Mouse (Mus musculus) stomach, embryonic 15.5 days (tissue): ENCODE data around the gene Dnttip1. TPM values are rescaled to one million over a fixed set of nuclear protein-coding genes. Genes with fewer than 3 reads are reported as not detected.
"Not testable (repeated sequence)": the region's sequence is repeated elsewhere in the genome, so short reads cannot be mapped to it uniquely, and the experiment has no call there.

Experiments used
- ATAC-seq: fragments of 200-750 bp; cut with Nextera tagmentation; 2 replicates; pipeline ENCODE4 v1.8.0; 2017; ENCODE audit warnings: low read depth, moderate number of reproducible peaks, moderate TSS enrichment; ENCODE audit not compliant: insufficient read depth, low FRiP score
- H3K27ac ChIP-seq: fragments of 300-500 bp; sonication (generic); 2 replicates; pipeline ENCODE4 v1.5.1; 2015; ENCODE audit warnings: mild to moderate bottlenecking, inconsistent platforms
- H3K27me3 ChIP-seq: fragments of 300-500 bp; sonication (generic); replicated peaks from 2 replicates; pipeline ENCODE4 v1.6.1; 2015; ENCODE audit warnings: inconsistent platforms
- H3K36me3 ChIP-seq: fragments of 300-500 bp; sonication (generic); 2 replicates; pipeline ENCODE4 v1.6.1; 2015; ENCODE audit warnings: inconsistent platforms
- H3K4me1 ChIP-seq: fragments of 300-500 bp; sonication (generic); 2 replicates; pipeline ENCODE4 v1.6.1; 2015; ENCODE audit warnings: inconsistent platforms
- H3K4me2 ChIP-seq: fragments of 300-500 bp; sonication (generic); 2 replicates; pipeline ENCODE4 v1.6.1; 2015; ENCODE audit warnings: mild to moderate bottlenecking, inconsistent platforms
- H3K4me3 ChIP-seq: fragments of 300-500 bp; sonication (generic); replicated peaks from 2 replicates; pipeline ENCODE4 v1.5.1; 2015; ENCODE audit warnings: inconsistent platforms
- H3K9ac ChIP-seq: fragments of 300-500 bp; sonication (generic); 2 replicates; pipeline ENCODE4 v1.6.1; 2015; ENCODE audit warnings: inconsistent platforms
- H3K9me3 ChIP-seq: fragments of 300-500 bp; sonication (generic); 2 replicates; pipeline ENCODE4 v1.6.1; 2016; ENCODE audit warnings: inconsistent platforms
- WGBS: fragments of 180-500 bp; shearing (Covaris S2); methylation state at CpG from one replicate; pipeline ENCODE4 v1.1.7; 2015; 5-methylcytosine and 5-hydroxymethylcytosine counted together
- polyA plus RNA-seq: library from polyadenylated mRNA; unstranded; fragments of >200 nt; fragmentation: Nextera tagmentation; extraction: Ambion mirVana; gene quantifications from 2 replicates; pipeline ENCODE4 v1.2.1, GENCODE M21; 2015

Gene Dnttip1
- 60.9 and 64.7 TPM in 2 replicates for polyA plus RNA-seq

GRCm38 (mm10) chr2:164745843-164746479 is at the start of gene Dnttip1, which contains the start of gene Wfdc3:
Gene Dnttip1, plus strand, starts transcription at chr2:164745983.
Gene Wfdc3, minus strand, starts transcription at chr2:164745931.
- H3K4me2 ChIP-seq, result peak within 1 kb of the TSS; percentile 92
- H3K27me3 ChIP-seq, result no peaks in the 10 kb centered on the region
- H3K4me1 ChIP-seq, result peaks cover 16% of the 10 kb centered on the region
- H3K4me3 ChIP-seq, result peak within 1 kb of the TSS; percentile 96
- under 1% methylated on average over 68 of the region's 70 CpGs for WGBS
- H3K9me3 ChIP-seq, result no peaks in the 10 kb centered on the region
- H3K36me3 ChIP-seq, result 0 out of 2 replicates have a peak, but pooled peaks cover 13% of the 10 kb centered on the region
- ATAC-seq, result peak; percentile 91
- H3K27ac ChIP-seq, result peak within 1 kb of the TSS; percentile 71; the same call in 1 of the 2 replicates
- peak within 1 kb of the TSS; percentile 92 for H3K9ac ChIP-seq

- 74% methylated on average over 4 of the region's 4 CpGs for WGBS
- H3K4me1 ChIP-seq, result no peaks in the 10 kb centered on the region
- H3K4me3 ChIP-seq, result no peak within 1 kb of the TSS
- H3K4me2 ChIP-seq, result no peak within 1 kb of the TSS
- H3K9me3 ChIP-seq, result no peaks in the 10 kb centered on the region
- H3K27me3 ChIP-seq, result no peaks in the 10 kb centered on the region
- no peak for ATAC-seq
- no peak within 1 kb of the TSS for H3K27ac ChIP-seq
- no peaks in the 10 kb centered on the region for H3K36me3 ChIP-seq
- no peak within 1 kb of the TSS for H3K9ac ChIP-seq
Observed at GRCm38 (mm10) chr2:164698201-164698600, 47.6 kb upstream of the Dnttip1 start, which contains the start of gene Spint4. Gene Spint4, plus strand, starts transcription at chr2:164698501.

GRCm38 (mm10) chr2:164700959-164701358 is 44.8 kb upstream of the Dnttip1 start:
- Histone ChIP-seq H3K36me3 (no peaks in the 10 kb centered on the region), H3K4me1 (no peaks in the 10 kb centered on the region), H3K9ac (no peak overlapping the region), H3K27ac (no peak overlapping the region), H3K4me3 (no peak overlapping the region), H3K27me3 (no peaks in the 10 kb centered on the region), H3K9me3 (no peaks in the 10 kb centered on the region), H3K4me2 (no peak overlapping the region)
- WGBS, result 43% methylated on average over 5 of the region's 5 CpGs
- no peak; the same call in 1 of the 2 replicates for ATAC-seq

- no peak for ATAC-seq
- H3K27ac ChIP-seq, result no peak overlapping the region
- H3K4me2 ChIP-seq, result no peak overlapping the region
- no peak overlapping the region for H3K4me3 ChIP-seq
- no peaks in the 10 kb centered on the region for H3K36me3 ChIP-seq
- no peaks in the 10 kb centered on the region for H3K9me3 ChIP-seq
- no peak overlapping the region for H3K9ac ChIP-seq
- H3K27me3 ChIP-seq, result no peaks in the 10 kb centered on the region
- WGBS, result 82% methylated on average over 5 of the region's 5 CpGs
- H3K4me1 ChIP-seq, result no peaks in the 10 kb centered on the region
Observed at GRCm38 (mm10) chr2:164701761-164702160, 44.0 kb upstream of the Dnttip1 start.

- no peaks in the 10 kb centered on the region for H3K9me3 ChIP-seq
- no peak for ATAC-seq
- WGBS, result 81% methylated on average over 5 of the region's 5 CpGs
- no peak overlapping the region for H3K4me3 ChIP-seq
- no peaks in the 10 kb centered on the region for H3K27me3 ChIP-seq
- no peak overlapping the region for H3K4me2 ChIP-seq
- no peak overlapping the region for H3K27ac ChIP-seq
- H3K4me1 ChIP-seq, result no peaks in the 10 kb centered on the region
- no peak overlapping the region for H3K9ac ChIP-seq
- no peaks in the 10 kb centered on the region for H3K36me3 ChIP-seq
Observed at GRCm38 (mm10) chr2:164704235-164704634, 41.5 kb upstream of the Dnttip1 start.

GRCm38 (mm10) chr2:164705328-164705727 is 40.5 kb upstream of the Dnttip1 start:
- Histone ChIP-seq H3K4me2 (no peak overlapping the region), H3K4me1 (no peaks in the 10 kb centered on the region), H3K4me3 (no peak overlapping the region), H3K27me3 (no peaks in the 10 kb centered on the region), H3K9ac (no peak overlapping the region), H3K9me3 (no peaks in the 10 kb centered on the region), H3K36me3 (no peaks in the 10 kb centered on the region), H3K27ac (no peak overlapping the region)
- no peak for ATAC-seq
- WGBS, result 92% methylated on average over 6 of the region's 6 CpGs

- Histone ChIP-seq H3K36me3 (no peaks in the 10 kb centered on the region), H3K4me2 (no peak overlapping the region), H3K4me1 (no peaks in the 10 kb centered on the region), H3K9me3 (no peaks in the 10 kb centered on the region), H3K9ac (no peak overlapping the region), H3K27ac (no peak overlapping the region), H3K4me3 (no peak overlapping the region), H3K27me3 (no peaks in the 10 kb centered on the region)
- WGBS, result 85% methylated on average over 14 of the region's 14 CpGs
- ATAC-seq, result no peak
Observed at GRCm38 (mm10) chr2:164705991-164706390, 39.8 kb upstream of the Dnttip1 start.

- no peaks in the 10 kb centered on the region for H3K4me1 ChIP-seq
- no peaks in the 10 kb centered on the region for H3K27me3 ChIP-seq
- H3K9ac ChIP-seq, result no peak within 1 kb of the TSS
- 70% methylated on average over 6 of the region's 6 CpGs for WGBS
- no peak within 1 kb of the TSS for H3K27ac ChIP-seq
- no peak for ATAC-seq
- no peak within 1 kb of the TSS for H3K4me3 ChIP-seq
- H3K36me3 ChIP-seq, result no peaks in the 10 kb centered on the region
- no peaks in the 10 kb centered on the region for H3K9me3 ChIP-seq
- no peak within 1 kb of the TSS for H3K4me2 ChIP-seq
Observed at GRCm38 (mm10) chr2:164715005-164715404, 30.8 kb upstream of the Dnttip1 start, which contains the start of gene Spint5. Gene Spint5, plus strand, starts transcription at chr2:164715305.

- ATAC-seq, H3K27me3 ChIP-seq, H3K36me3 ChIP-seq, H3K4me2 ChIP-seq, H3K4me3 ChIP-seq, H3K4me1 ChIP-seq, H3K9me3 ChIP-seq, H3K9ac ChIP-seq, H3K27ac ChIP-seq: not testable (repeated sequence)
- WGBS, result 89% methylated on average over 23 of the region's 23 CpGs
Observed at GRCm38 (mm10) chr2:164716194-164716786, 29.5 kb upstream of the Dnttip1 start.

- Histone ChIP-seq H3K9me3 (no peaks in the 10 kb centered on the region), H3K27ac (no peak overlapping the region), H3K4me1 (no peaks in the 10 kb centered on the region), H3K4me2 (no peak overlapping the region), H3K4me3 (no peak overlapping the region), H3K36me3 (no peaks in the 10 kb centered on the region), H3K27me3 (no peaks in the 10 kb centered on the region), H3K9ac (no peak overlapping the region)
- WGBS, result 57% methylated on average over 4 of the region's 4 CpGs
- no peak for ATAC-seq
Observed at GRCm38 (mm10) chr2:164723276-164723675, 22.5 kb upstream of the Dnttip1 start.

GRCm38 (mm10) chr2:164725895-164726619 is 19.7 kb upstream of the Dnttip1 start:
- H3K27ac ChIP-seq, result no peak overlapping the region
- H3K4me3 ChIP-seq, result no peak overlapping the region
- no peak overlapping the region for H3K4me2 ChIP-seq
- no peaks in the 10 kb centered on the region for H3K36me3 ChIP-seq
- WGBS, result 20% methylated on average over 6 of the region's 6 CpGs
- ATAC-seq, result peak; percentile 53; the same call in 1 of the 2 replicates
- no peaks in the 10 kb centered on the region for H3K4me1 ChIP-seq
- no peaks in the 10 kb centered on the region for H3K9me3 ChIP-seq
- H3K27me3 ChIP-seq, result no peaks in the 10 kb centered on the region
- no peak overlapping the region for H3K9ac ChIP-seq

- no peak overlapping the region for H3K4me2 ChIP-seq
Observed at GRCm38 (mm10) chr2:164731719-164732118, 14.1 kb upstream of the Dnttip1 start.

More at GRCm38 (mm10) chr2:164731719-164732118, 14.1 kb upstream of the Dnttip1 start:
- ATAC-seq, result no peak; the same call in 1 of the 2 replicates
- 48% methylated on average over 5 of the region's 5 CpGs for WGBS
- H3K27me3 ChIP-seq, result no peaks in the 10 kb centered on the region
- H3K9me3 ChIP-seq, result no peaks in the 10 kb centered on the region
- H3K9ac ChIP-seq, result no peak overlapping the region
- no peak overlapping the region for H3K4me3 ChIP-seq
- no peaks in the 10 kb centered on the region for H3K36me3 ChIP-seq
- H3K4me1 ChIP-seq, result 0 out of 2 replicates have a peak, but pooled peaks cover 3% of the 10 kb centered on the region
- H3K27ac ChIP-seq, result no peak overlapping the region
